ENCODE assay signal across 8 mouse cellular contexts in the genomic region with DNA sequence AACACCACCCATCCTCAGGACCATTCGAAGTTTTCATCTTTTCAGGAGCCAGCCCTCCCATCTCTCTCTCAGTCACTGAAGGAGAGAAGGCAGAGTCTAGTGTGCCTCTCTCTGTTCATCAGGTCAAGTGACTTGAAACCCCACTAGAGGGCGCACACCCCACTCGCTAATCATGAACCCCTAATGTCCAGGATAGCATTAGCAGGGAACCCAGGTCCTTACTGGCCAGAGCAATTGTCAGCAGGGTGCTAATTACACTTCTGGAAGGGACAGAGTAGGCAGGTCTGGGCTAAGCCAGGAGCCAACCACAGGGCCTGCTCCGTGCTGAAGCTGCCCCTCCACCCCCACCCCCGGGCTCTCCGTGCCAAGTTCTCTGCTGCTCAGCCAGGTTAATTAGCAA.
DNase-seq lines count a peak whose midpoint lies in the region; ATAC-seq and TF ChIP-seq lines count a peak whose summit lies in the region.

No protein-coding gene starts in this region.

- TF ChIP-seq EP300 in CH12.LX (IDR thresholded peaks at IDR 0.05; ENCODE audit: low read length): no peak

- ATAC-seq in embryonic facial prominence, embryonic 11.5 days (replicated peaks; ENCODE audit: insufficient number of reproducible peaks, low FRiP score, low TSS enrichment, low read depth): no peak
- ATAC-seq in heart, embryonic 13.5 days (ENCODE audit: extremely low read depth, insufficient number of reproducible peaks, low FRiP score, low TSS enrichment): peak; percentile 14; the same call in 1 of the 2 replicates
- ATAC-seq in lung, embryonic 14.5 days (ENCODE audit: insufficient read depth): peak; percentile 56; the same call in 1 of the 2 replicates

- no peaks in the 10 kb centered on the region for H3K79me2 ChIP-seq in CH12.LX (replicated peaks; ENCODE audit: control insufficient read depth, extremely low read depth, insufficient read depth, poor library complexity, severe bottlenecking)

- no peak overlapping the region for H3K4me3 ChIP-seq in CH12.LX (replicated peaks in 1 of 3; ENCODE audit: low read depth in 2 of 3, low read length in 2 of 3, poor library complexity in 1 of 3)
- no peak overlapping the region for H3K4me3 ChIP-seq in embryonic facial prominence, embryonic 11.5 days (ENCODE audit: low read depth, low read length)
- no peak overlapping the region for H3K4me3 ChIP-seq in heart, embryonic 13.5 days
- H3K4me3 ChIP-seq in lung, embryonic 14.5 days (ENCODE audit: low read depth, low read length): no peak overlapping the region

- peak; percentile 44 for TF ChIP-seq RAD21 in CH12.LX (IDR thresholded peaks at IDR 0.05; ENCODE audit: low read depth, low read length)

- TF ChIP-seq CTCF in CH12.LX (conservative IDR thresholded peaks at IDR 0.05 in 1 of 2, IDR thresholded peaks at IDR 0.05 in 1 of 2; ENCODE audit: low read depth in 2 of 2, low read length in 2 of 2): peak; percentile 57 to 73
- TF ChIP-seq CTCF in lung, embryonic 14.5 days (IDR thresholded peaks at IDR 0.05; ENCODE audit: low read depth): peak; percentile 89

- no peak for TF ChIP-seq POLR2A in CH12.LX (IDR thresholded peaks at IDR 0.05; ENCODE audit: low read depth, low read length)

- peak; percentile 40 for DNase-seq in CH12.LX (ENCODE audit: extremely low read depth)
- DNase-seq in adrenal gland, postnatal 25 days: peak; percentile 69
- DNase-seq in embryonic facial prominence, embryonic 11.5 days (ENCODE audit: low spot score): peak; percentile 82
- DNase-seq in kidney, postnatal 14 days: peak; percentile 66
- DNase-seq in lung, embryonic 14.5 days: peak; percentile 85
- DNase-seq in ovary, postnatal 10 days (ENCODE audit: low spot score): peak; percentile 6
- peak; percentile 27 for DNase-seq in urinary bladder, adult 2 months (ENCODE audit: low spot score)

- dilution Hi-C loops in CH12.LX (cut with MboI; ENCODE audit: extremely low pct_ligation_motif_present, extremely low pct_unique_long_range_greater_than_20kb, low sequenced_read_pairs): no loop called here

- H3K4me2 ChIP-seq in CH12.LX (ENCODE audit: insufficient read depth, low read depth, poor library complexity, severe bottlenecking): no peak overlapping the region
- no peak overlapping the region; the same call in 1 of the 2 replicates for H3K4me2 ChIP-seq in embryonic facial prominence, embryonic 11.5 days (ENCODE audit: low read depth, low read length)
- H3K4me2 ChIP-seq in heart, embryonic 13.5 days: peak overlapping the region; percentile 35
- no peak overlapping the region for H3K4me2 ChIP-seq in lung, embryonic 14.5 days

- H3K27me3 ChIP-seq in CH12.LX (replicated peaks): peaks cover 60% of the 10 kb centered on the region
- H3K27me3 ChIP-seq in embryonic facial prominence, embryonic 11.5 days (ENCODE audit: control insufficient read depth, insufficient read depth, low read length): no peaks in the 10 kb centered on the region
- peaks cover 47% of the 10 kb centered on the region for H3K27me3 ChIP-seq in heart, embryonic 13.5 days (replicated peaks)
- no peaks in the 10 kb centered on the region for H3K27me3 ChIP-seq in lung, embryonic 14.5 days (ENCODE audit: insufficient read depth, low read length)

- 13% methylated on average over 6 of the region's 6 CpGs for WGBS in embryonic facial prominence, embryonic 11.5 days
- WGBS in heart, embryonic 13.5 days: 11% methylated on average over 6 of the region's 6 CpGs
- WGBS in lung, embryonic 14.5 days: 12% methylated on average over 6 of the region's 6 CpGs

- H3K9ac ChIP-seq in CH12.LX (ENCODE audit: insufficient read depth, low read depth): no peak overlapping the region
- H3K9ac ChIP-seq in embryonic facial prominence, embryonic 11.5 days (replicated peaks; ENCODE audit: low read length): no peak overlapping the region
- no peak overlapping the region for H3K9ac ChIP-seq in heart, embryonic 13.5 days
- H3K9ac ChIP-seq in lung, embryonic 14.5 days: no peak overlapping the region

- H3K36me3 ChIP-seq in CH12.LX (replicated peaks in 1 of 2; ENCODE audit: control insufficient read depth in 1 of 2, insufficient read depth in 1 of 2, low read length in 1 of 2): no peaks in the 10 kb centered on the region
- no peaks in the 10 kb centered on the region for H3K36me3 ChIP-seq in embryonic facial prominence, embryonic 11.5 days (replicated peaks; ENCODE audit: control insufficient read depth, insufficient read depth, low read depth, low read length)
- H3K36me3 ChIP-seq in heart, embryonic 13.5 days: no peaks in the 10 kb centered on the region
- no peaks in the 10 kb centered on the region for H3K36me3 ChIP-seq in lung, embryonic 14.5 days (ENCODE audit: insufficient read depth)

- H3K27ac ChIP-seq in CH12.LX (ENCODE audit: insufficient read depth, low read depth): no peak overlapping the region
- H3K27ac ChIP-seq in embryonic facial prominence, embryonic 11.5 days (replicated peaks; ENCODE audit: low read depth, low read length): no peak overlapping the region
- no peak overlapping the region for H3K27ac ChIP-seq in heart, embryonic 13.5 days (replicated peaks)
- no peak overlapping the region for H3K27ac ChIP-seq in lung, embryonic 14.5 days (ENCODE audit: low read depth)

- H3K4me1 ChIP-seq in CH12.LX (ENCODE audit: control insufficient read depth in 1 of 2, insufficient read depth in 2 of 2): no peaks in the 10 kb centered on the region
- H3K4me1 ChIP-seq in embryonic facial prominence, embryonic 11.5 days (ENCODE audit: control insufficient read depth, insufficient read depth, low read length): no peaks in the 10 kb centered on the region
- H3K4me1 ChIP-seq in heart, embryonic 13.5 days: no peaks in the 10 kb centered on the region
- no peaks in the 10 kb centered on the region for H3K4me1 ChIP-seq in lung, embryonic 14.5 days (ENCODE audit: insufficient read depth)

- H3K9me3 ChIP-seq in CH12.LX (replicated peaks; ENCODE audit: low read length): no peaks in the 10 kb centered on the region
- H3K9me3 ChIP-seq in embryonic facial prominence, embryonic 11.5 days (replicated peaks; ENCODE audit: control insufficient read depth, low read length): no peaks in the 10 kb centered on the region
- no peaks in the 10 kb centered on the region for H3K9me3 ChIP-seq in heart, embryonic 13.5 days
- no peaks in the 10 kb centered on the region for H3K9me3 ChIP-seq in lung, embryonic 14.5 days (ENCODE audit: low read depth, low read length)

- in situ Hi-C loops in CH12.LX (cut with MboI; ENCODE audit: low pct_ligation_motif_present, low pct_unique_long_range_greater_than_20kb, low sequenced_read_pairs): loop anchor here (25.0 kb wide), 1 partner anchor 364 kb away; the partner anchor contains the start of gene Grik4

TF ChIP-seq in CH12.LX, 34 proteins besides CTCF, POLR2A, EP300 and RAD21:
- TF ChIP-seq SMC3 (IDR thresholded peaks at IDR 0.05; ENCODE audit: low read depth, low read length): peak; percentile 66
- TF ChIP-seq MAX (IDR thresholded peaks at IDR 0.05; ENCODE audit: low read length): no peak

Comparison
In these comparisons a context has a peak if more than half of its experiments do, and no peak if none do; other contexts are left out.
1. DNase-seq: peak in every context shown above with its lines; median percentile 85 in lung, embryonic 14.5 days; 82 in embryonic facial prominence, embryonic 11.5 days; 69 in adrenal gland, postnatal 25 days; 66 in kidney, postnatal 14 days; 40 in CH12.LX; 27 in urinary bladder, adult 2 months; 6 in ovary, postnatal 10 days.